ENCODE assay signal across 16 mouse cellular contexts in the genomic region with DNA sequence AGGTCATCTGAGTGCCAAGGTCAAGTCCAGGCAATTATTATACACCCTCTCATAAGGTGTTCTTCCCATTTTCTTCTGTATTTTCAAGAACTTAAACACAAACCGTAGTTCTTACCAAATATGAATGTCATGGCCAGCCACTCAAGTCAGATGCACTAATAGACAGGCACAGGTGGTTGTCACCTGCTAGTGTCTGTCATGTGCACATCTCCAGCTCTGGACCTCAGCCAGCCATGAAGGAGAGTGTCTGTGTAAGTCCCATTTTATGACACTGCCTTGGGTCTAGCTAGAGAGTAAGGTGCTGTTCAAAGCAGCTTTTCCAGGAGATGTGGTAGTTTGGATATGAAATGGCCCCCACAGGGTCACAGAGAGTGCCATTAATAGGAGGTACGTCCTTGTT.
"Had no signal": no experiment of that assay in that cellular context is flagged by ENCODE, and none has a peak within 500 bp of the region (broad histone marks: within the 10 kb centered on the region; RNA-seq: fewer than 3 reads in every experiment).

No protein-coding gene starts in this region.

- H3K9ac ChIP-seq: liver, embryonic 13.5 days; liver, postnatal 0 days; lung, embryonic 15.5 days; midbrain, embryonic 13.5 days; neural tube, embryonic 15.5 days had no signal

- H3K27me3 ChIP-seq: liver, embryonic 13.5 days; lung, embryonic 15.5 days; megakaryocyte, embryonic 14.5 days; midbrain, embryonic 13.5 days; neural tube, embryonic 15.5 days had no signal

- ATAC-seq: liver, postnatal 0 days; midbrain, embryonic 13.5 days had no signal

- H3K4me1 ChIP-seq: liver, embryonic 13.5 days; lung, embryonic 15.5 days; megakaryocyte, embryonic 14.5 days; midbrain, embryonic 13.5 days; neural tube, embryonic 15.5 days had no signal

- H3K9me3 ChIP-seq: liver, embryonic 13.5 days; lung, embryonic 15.5 days; midbrain, embryonic 13.5 days; neural tube, embryonic 15.5 days had no signal

- H3K4me2 ChIP-seq: liver, embryonic 13.5 days; lung, embryonic 15.5 days; midbrain, embryonic 13.5 days; neural tube, embryonic 15.5 days had no signal

- H3K4me3 ChIP-seq: left cerebral cortex, adult 2 months; liver, embryonic 13.5 days; lung, embryonic 15.5 days; megakaryocyte, embryonic 14.5 days; midbrain, embryonic 13.5 days; neural tube, embryonic 15.5 days had no signal

- H3K27ac ChIP-seq: left cerebral cortex, adult 2 months; liver, embryonic 13.5 days; lung, embryonic 15.5 days; macrophage; midbrain, embryonic 13.5 days; neural tube, embryonic 15.5 days had no signal

- H3K36me3 ChIP-seq: liver, embryonic 13.5 days; lung, embryonic 15.5 days; midbrain, embryonic 13.5 days; neural tube, embryonic 15.5 days had no signal

- DNase-seq: kidney, adult 18-20 months; kidney, postnatal 14 days; liver; liver, embryonic 13.5 days; liver, postnatal 0 days; lung, postnatal 14 days; right cerebral cortex, adult 18-20 months; right cerebral cortex, postnatal 25 days; thymus, adult 18-20 months; thymus, postnatal 25 days had no signal
